Mouse (Mus musculus): ENCODE measurements at regions not wholly inside any gene's neighbourhood (a gene's known extent, or its start where the extent isn't known, plus 50 kb on each side); places are given as distances from the start of the nearest gene placed in this dataset.

DNA sequence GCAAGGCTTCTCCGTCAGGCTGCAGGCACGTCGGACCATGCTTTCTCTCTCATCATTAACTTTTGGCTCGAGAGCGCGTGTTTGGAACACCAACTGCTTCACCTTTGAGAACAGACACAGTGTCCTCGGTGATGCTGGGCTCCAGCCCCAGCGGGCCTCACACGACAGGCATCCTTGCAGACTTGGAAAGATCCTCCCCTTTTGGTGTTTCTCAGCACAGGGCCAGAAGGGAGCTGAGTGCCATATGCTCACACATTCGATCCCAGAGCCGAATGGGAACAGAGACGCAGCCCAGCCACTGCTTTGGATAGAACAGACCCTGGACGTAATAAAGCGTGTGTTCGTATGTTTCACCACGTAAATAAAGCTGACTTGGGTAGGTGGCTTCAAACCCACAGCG, 389.1 kb downstream of the Vrk1 start:
- H3K4me1 ChIP-seq (ENCODE audit: control insufficient read depth in 2 of 2, insufficient read depth in 2 of 2, low read length in 2 of 2, poor library complexity in 1 of 2) = no peaks in the 10 kb centered on the region
- no peak overlapping the region for H3K27ac ChIP-seq (ENCODE audit: insufficient read depth, low read depth, low read length, poor library complexity, severe bottlenecking)
- no peaks in the 10 kb centered on the region for H3K9me3 ChIP-seq (ENCODE audit: control insufficient read depth, insufficient read depth, low read depth, low read length)
- no peak overlapping the region for H3K9ac ChIP-seq (ENCODE audit: insufficient read depth, low read depth, low read length, poor library complexity, severe bottlenecking)
- no peak for DNase-seq (ENCODE audit: low read depth, low spot score)
- no peak for TF ChIP-seq HCFC1 (IDR thresholded peaks at IDR 0.05; ENCODE audit: borderline replicate concordance, insufficient read depth, low read length)
- in situ Hi-C loops (cut with MboI; ENCODE audit: low sequenced_read_pairs in 2 of 2, unreplicated experiment in 2 of 2) = no loop called here
- no peaks in the 10 kb centered on the region for H3K36me3 ChIP-seq (ENCODE audit: control insufficient read depth, insufficient read depth, low read length, poor library complexity, severe bottlenecking)
- H3K4me3 ChIP-seq (ENCODE audit: insufficient read depth in 1 of 2, low read depth in 1 of 2, low read length in 2 of 2, poor library complexity in 1 of 2, severe bottlenecking in 1 of 2) = no peak overlapping the region

GRCm38 (mm10) chr12:106411075-106411474, 401.0 kb downstream of the Vrk1 start:
- Histone ChIP-seq H3K27ac (ENCODE audit: insufficient read depth, low read depth, low read length, poor library complexity, severe bottlenecking) (no peak overlapping the region), H3K36me3 (ENCODE audit: control insufficient read depth, insufficient read depth, low read length, poor library complexity, severe bottlenecking) (no peaks in the 10 kb centered on the region), H3K9me3 (ENCODE audit: control insufficient read depth, insufficient read depth, low read depth, low read length) (no peaks in the 10 kb centered on the region), H3K9ac (ENCODE audit: insufficient read depth, low read depth, low read length, poor library complexity, severe bottlenecking) (no peak overlapping the region), H3K4me3 (ENCODE audit: insufficient read depth in 1 of 2, low read depth in 1 of 2, low read length in 2 of 2, poor library complexity in 1 of 2, severe bottlenecking in 1 of 2) (no peak overlapping the region), H3K4me1 (ENCODE audit: control insufficient read depth in 2 of 2, insufficient read depth in 2 of 2, low read length in 2 of 2, poor library complexity in 1 of 2) (no peaks in the 10 kb centered on the region; a peak in 1 of 4 replicates)
- peak; percentile 46 for DNase-seq (ENCODE audit: low read depth, low spot score)
- in situ Hi-C loops (cut with MboI; ENCODE audit: low sequenced_read_pairs in 2 of 2, unreplicated experiment in 2 of 2) = no loop called here
- TF ChIP-seq CHD2 (IDR thresholded peaks at IDR 0.05; ENCODE audit: low read depth, low read length) (no peak), ZC3H11A (IDR thresholded peaks at IDR 0.05; ENCODE audit: borderline replicate concordance, low read depth, low read length) (no peak)

DNA sequence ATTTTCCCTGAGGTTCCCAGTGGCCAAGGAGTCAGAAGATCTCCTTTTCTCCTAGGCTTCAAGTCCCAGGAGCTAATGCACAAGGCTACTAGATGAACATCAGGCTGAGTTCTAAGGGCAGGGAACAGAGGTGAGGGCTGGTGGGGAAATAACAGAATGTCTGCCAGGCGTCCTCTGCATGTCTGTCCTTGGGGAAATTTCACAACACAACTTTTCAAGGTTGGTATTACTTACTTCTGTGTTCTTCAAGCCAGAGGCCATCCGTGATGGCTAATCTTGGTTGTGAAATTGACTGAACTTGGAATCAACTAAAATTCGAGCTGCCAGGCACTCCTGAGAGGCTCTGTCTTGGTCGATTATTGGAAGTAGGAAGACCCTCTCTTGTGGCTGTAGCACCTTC, 416.6 kb downstream of the Vrk1 start:
- no peak overlapping the region for H3K9ac ChIP-seq (ENCODE audit: insufficient read depth, low read depth, low read length, poor library complexity, severe bottlenecking)
- H3K9me3 ChIP-seq (ENCODE audit: control insufficient read depth, insufficient read depth, low read depth, low read length) = no peaks in the 10 kb centered on the region
- no peak for TF ChIP-seq ZC3H11A (IDR thresholded peaks at IDR 0.05; ENCODE audit: borderline replicate concordance, low read depth, low read length)
- TF ChIP-seq HCFC1 (IDR thresholded peaks at IDR 0.05; ENCODE audit: borderline replicate concordance, insufficient read depth, low read length) = no peak
- no peak for TF ChIP-seq ZNF384 (IDR thresholded peaks at IDR 0.05; ENCODE audit: low read depth, low read length)
- no peak for TF ChIP-seq CHD2 (IDR thresholded peaks at IDR 0.05; ENCODE audit: low read depth, low read length)
- no peak for TF ChIP-seq MAFK (IDR thresholded peaks at IDR 0.05; ENCODE audit: insufficient read depth, low read depth, low read length)
- in situ Hi-C loops (cut with MboI; ENCODE audit: low sequenced_read_pairs in 2 of 2, unreplicated experiment in 2 of 2) = no loop called here
- no peak overlapping the region for H3K4me3 ChIP-seq (ENCODE audit: insufficient read depth in 1 of 2, low read depth in 1 of 2, low read length in 2 of 2, poor library complexity in 1 of 2, severe bottlenecking in 1 of 2)
- no peak for DNase-seq (ENCODE audit: low read depth, low spot score)
- H3K27ac ChIP-seq (ENCODE audit: insufficient read depth, low read depth, low read length, poor library complexity, severe bottlenecking) = no peak overlapping the region
- H3K4me1 ChIP-seq (ENCODE audit: control insufficient read depth in 2 of 2, insufficient read depth in 2 of 2, low read length in 2 of 2, poor library complexity in 1 of 2) = no peaks in the 10 kb centered on the region
- H3K36me3 ChIP-seq (ENCODE audit: control insufficient read depth, insufficient read depth, low read length, poor library complexity, severe bottlenecking) = no peaks in the 10 kb centered on the region

DNA sequence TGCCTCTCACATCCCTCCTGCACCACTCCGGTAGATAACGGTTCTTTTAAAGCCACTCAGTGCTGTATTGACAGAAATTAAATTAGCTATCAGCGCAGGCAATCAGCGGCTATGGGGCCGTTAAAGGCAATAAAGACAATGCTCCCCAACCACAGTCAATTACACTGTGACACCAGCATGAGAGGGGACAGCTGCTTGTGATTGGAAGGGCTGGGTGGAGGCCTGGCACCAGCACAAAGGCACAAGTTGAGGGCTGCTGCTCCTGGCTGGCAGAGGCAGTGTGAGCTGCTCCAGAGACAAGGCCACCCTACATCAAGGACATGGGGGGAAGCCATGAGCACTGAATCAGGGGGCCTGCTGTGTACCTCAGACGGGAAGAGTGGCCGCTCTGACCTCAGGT, 420.0 kb downstream of the Vrk1 start:
- H3K4me1 ChIP-seq (ENCODE audit: control insufficient read depth in 2 of 2, insufficient read depth in 2 of 2, low read length in 2 of 2, poor library complexity in 1 of 2) = no peaks in the 10 kb centered on the region
- no peak for TF ChIP-seq ZC3H11A (IDR thresholded peaks at IDR 0.05; ENCODE audit: borderline replicate concordance, low read depth, low read length)
- TF ChIP-seq MAFK (IDR thresholded peaks at IDR 0.05; ENCODE audit: insufficient read depth, low read depth, low read length) = no peak
- no peak for TF ChIP-seq CHD2 (IDR thresholded peaks at IDR 0.05; ENCODE audit: low read depth, low read length)
- no peak for TF ChIP-seq HCFC1 (IDR thresholded peaks at IDR 0.05; ENCODE audit: borderline replicate concordance, insufficient read depth, low read length)
- no peak for TF ChIP-seq ZNF384 (IDR thresholded peaks at IDR 0.05; ENCODE audit: low read depth, low read length)
- no peak overlapping the region for H3K27ac ChIP-seq (ENCODE audit: insufficient read depth, low read depth, low read length, poor library complexity, severe bottlenecking)
- no peak for DNase-seq (ENCODE audit: low read depth, low spot score)
- in situ Hi-C loops (cut with MboI; ENCODE audit: low sequenced_read_pairs in 2 of 2, unreplicated experiment in 2 of 2) = no loop called here
- H3K36me3 ChIP-seq (ENCODE audit: control insufficient read depth, insufficient read depth, low read length, poor library complexity, severe bottlenecking) = no peaks in the 10 kb centered on the region
- no peak overlapping the region for H3K4me3 ChIP-seq (ENCODE audit: insufficient read depth in 1 of 2, low read depth in 1 of 2, low read length in 2 of 2, poor library complexity in 1 of 2, severe bottlenecking in 1 of 2)
- H3K9me3 ChIP-seq (ENCODE audit: control insufficient read depth, insufficient read depth, low read depth, low read length) = no peaks in the 10 kb centered on the region
- H3K9ac ChIP-seq (ENCODE audit: insufficient read depth, low read depth, low read length, poor library complexity, severe bottlenecking) = no peak overlapping the region

DNA sequence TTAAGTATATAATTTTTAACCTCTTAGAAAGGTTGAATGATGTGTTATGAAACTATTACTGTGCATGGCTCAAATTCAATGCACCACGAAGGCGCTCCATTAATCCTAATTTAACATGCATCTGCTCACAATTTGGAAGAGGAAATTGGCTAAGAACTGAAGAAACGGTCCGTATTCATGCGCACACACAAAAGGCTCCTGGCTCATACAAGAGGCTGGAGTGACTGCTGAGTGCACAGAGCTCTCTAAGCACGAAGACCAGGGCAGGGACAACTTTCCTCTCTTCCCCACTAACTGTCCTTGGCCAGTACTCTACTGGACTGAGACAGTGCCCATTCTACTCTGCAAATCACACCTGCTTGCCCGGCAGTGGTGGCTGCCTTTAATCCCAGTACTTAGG, 435.1 kb downstream of the Vrk1 start:
- in situ Hi-C loops (cut with MboI; ENCODE audit: low sequenced_read_pairs in 2 of 2, unreplicated experiment in 2 of 2) = no loop called here
- Histone ChIP-seq H3K4me3 (ENCODE audit: insufficient read depth in 1 of 2, low read depth in 1 of 2, low read length in 2 of 2, poor library complexity in 1 of 2, severe bottlenecking in 1 of 2) (no peak overlapping the region), H3K27ac (ENCODE audit: insufficient read depth, low read depth, low read length, poor library complexity, severe bottlenecking) (no peak overlapping the region), H3K4me1 (ENCODE audit: control insufficient read depth in 2 of 2, insufficient read depth in 2 of 2, low read length in 2 of 2, poor library complexity in 1 of 2) (peaks cover 8 to 18% of the 10 kb centered on the region in 2 experiments; a peak in 2 of 4 replicates), H3K36me3 (ENCODE audit: control insufficient read depth, insufficient read depth, low read length, poor library complexity, severe bottlenecking) (no peaks in the 10 kb centered on the region), H3K9me3 (ENCODE audit: control insufficient read depth, insufficient read depth, low read depth, low read length) (no peaks in the 10 kb centered on the region), H3K9ac (ENCODE audit: insufficient read depth, low read depth, low read length, poor library complexity, severe bottlenecking) (no peak overlapping the region)
- no peak for DNase-seq (ENCODE audit: low read depth, low spot score)
- no peak for TF ChIP-seq CHD2 (IDR thresholded peaks at IDR 0.05; ENCODE audit: low read depth, low read length)
- TF ChIP-seq ZNF384 (IDR thresholded peaks at IDR 0.05; ENCODE audit: low read depth, low read length) = no peak
- TF ChIP-seq ZC3H11A (IDR thresholded peaks at IDR 0.05; ENCODE audit: borderline replicate concordance, low read depth, low read length) = no peak
- no peak for TF ChIP-seq HCFC1 (IDR thresholded peaks at IDR 0.05; ENCODE audit: borderline replicate concordance, insufficient read depth, low read length)
- no peak for TF ChIP-seq MAFK (IDR thresholded peaks at IDR 0.05; ENCODE audit: insufficient read depth, low read depth, low read length)

All from ES-E14 (cell line).